Mouse (Mus musculus) spleen, adult 2 months (tissue): Measurements from ENCODE around the gene Pdcd10. TPM values are rescaled to one million over a fixed set of nuclear protein-coding genes. Genes with fewer than 3 reads are reported as not detected.

Experiments
- DNase-seq, 2 experiments: peaks; one replicate each; pipeline versions ENCODE4 v3.0.0 to v3.0.0-alpha.2; 2012 to 2021; ENCODE audit warnings: low spot score in 2 of 2, low read depth in 1 of 2
- H3K27ac ChIP-seq: fragments of 200-500 bp; 2 replicates; pipeline ENCODE4 v1.5.1; 2012; ENCODE audit warnings: low read length, inconsistent platforms; ENCODE audit not compliant: insufficient read depth
- H3K27me3 ChIP-seq: fragments of 200-500 bp; 2 replicates; pipeline ENCODE4 v1.6.1; 2012; ENCODE audit warnings: mild to moderate bottlenecking, moderate library complexity, low read length, inconsistent platforms; ENCODE audit not compliant: control insufficient read depth, insufficient read depth
- H3K36me3 ChIP-seq: fragments of 200-500 bp; 2 replicates; pipeline ENCODE4 v1.6.1; 2012; ENCODE audit warnings: mild to moderate bottlenecking, low read length, inconsistent platforms; ENCODE audit not compliant: control insufficient read depth, insufficient read depth
- H3K4me1 ChIP-seq: fragments of 200-500 bp; 2 replicates; pipeline ENCODE4 v1.6.1; 2011; ENCODE audit warnings: inconsistent platforms; ENCODE audit not compliant: control insufficient read depth, insufficient read depth, insufficient read length
- H3K4me3 ChIP-seq: fragments of 200-500 bp; 2 replicates; pipeline ENCODE4 v1.5.1; 2011; ENCODE audit warnings: mild to moderate bottlenecking, inconsistent platforms; ENCODE audit not compliant: insufficient read depth, insufficient read length; ENCODE audit errors: extremely low read depth
- CTCF ChIP-seq: fragments of 200-500 bp; IDR thresholded peaks from 2 replicates; pipeline ENCODE4 v1.5.1; 2011; ENCODE audit warnings: mild to moderate bottlenecking, inconsistent platforms; ENCODE audit not compliant: insufficient read depth, insufficient read length, insufficient replicate concordance; ENCODE audit errors: extremely low read depth
- POLR2A ChIP-seq: fragments of 200-500 bp; IDR thresholded peaks from 2 replicates; pipeline ENCODE4 v1.6.1; 2011; ENCODE audit warnings: low read depth, low read length, inconsistent platforms
- WGBS: fragments of 180-500 bp; shearing (Covaris S2); methylation state at CpG from one replicate; pipeline ENCODE4 v1.1.7; 2018; 5-methylcytosine and 5-hydroxymethylcytosine counted together
- polyA plus RNA-seq: library from polyadenylated mRNA; depleted of rRNA; stranded (reverse); fragments of >200 nt; gene quantifications from 2 replicates; pipeline ENCODE4 v1.2.3, GENCODE M21; 2012

The Pdcd10 gene
- polyA plus RNA-seq, 1 experiment, result 4.1 TPM

DNA sequence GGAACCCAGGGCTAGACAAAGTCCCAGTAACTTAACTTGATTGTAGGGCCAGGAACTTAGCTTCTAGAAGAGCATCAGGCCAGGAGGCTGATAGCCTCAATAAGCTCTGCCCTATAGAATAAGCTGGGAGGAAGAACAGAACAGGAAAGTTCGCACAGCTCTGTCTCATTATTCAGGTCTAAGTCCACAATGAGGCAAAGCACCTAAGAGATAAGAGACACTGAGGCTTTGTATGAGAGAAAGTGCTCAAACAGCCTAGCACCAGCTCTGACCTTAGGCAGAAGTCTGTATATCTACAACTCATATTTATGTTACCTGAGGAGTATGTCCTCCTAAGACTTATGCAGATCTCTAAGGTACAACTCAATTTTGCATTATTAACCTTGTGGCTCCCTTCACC, 34.1 kb downstream of the Pdcd10 start:
- Histone ChIP-seq H3K4me3 (no peak overlapping the region), H3K4me1 (peaks cover 2% of the 10 kb centered on the region), H3K27ac (no peak overlapping the region), H3K27me3 (no peaks in the 10 kb centered on the region), H3K36me3 (peaks cover 29% of the 10 kb centered on the region)
- TF ChIP-seq CTCF, result no peak
- TF ChIP-seq POLR2A, result no peak
- WGBS, result 100% methylated on average over 1 of the region's 1 CpGs
- no peak for DNase-seq

DNA sequence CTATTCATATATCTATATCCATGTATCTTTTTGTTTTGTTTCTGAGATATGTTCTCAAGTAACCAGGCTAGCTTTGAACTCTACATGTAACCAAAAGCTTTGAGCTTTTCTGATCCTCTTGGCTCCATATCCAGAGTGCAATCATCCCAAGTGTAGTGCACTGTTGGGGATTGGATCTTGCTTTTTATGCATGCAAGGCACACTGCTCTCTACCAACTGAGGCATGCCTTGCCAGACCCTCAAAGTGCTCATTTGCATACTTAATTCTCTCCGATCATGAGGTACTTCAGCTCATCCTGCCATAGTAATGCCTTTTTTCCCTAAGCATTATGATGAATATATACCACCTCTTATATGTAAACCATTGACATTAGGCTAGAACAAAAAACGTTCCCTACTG, 35.3 kb downstream of the Pdcd10 start:
- H3K4me1 ChIP-seq, result peaks cover 2% of the 10 kb centered on the region
- no peak overlapping the region for H3K4me3 ChIP-seq
- H3K36me3 ChIP-seq, result peaks cover 23% of the 10 kb centered on the region
- no peak for DNase-seq
- H3K27ac ChIP-seq, result no peak overlapping the region
- WGBS, result 85% methylated on average over 2 of the region's 2 CpGs
- TF ChIP-seq CTCF (no peak), POLR2A (no peak)
- H3K27me3 ChIP-seq, result no peaks in the 10 kb centered on the region

DNA sequence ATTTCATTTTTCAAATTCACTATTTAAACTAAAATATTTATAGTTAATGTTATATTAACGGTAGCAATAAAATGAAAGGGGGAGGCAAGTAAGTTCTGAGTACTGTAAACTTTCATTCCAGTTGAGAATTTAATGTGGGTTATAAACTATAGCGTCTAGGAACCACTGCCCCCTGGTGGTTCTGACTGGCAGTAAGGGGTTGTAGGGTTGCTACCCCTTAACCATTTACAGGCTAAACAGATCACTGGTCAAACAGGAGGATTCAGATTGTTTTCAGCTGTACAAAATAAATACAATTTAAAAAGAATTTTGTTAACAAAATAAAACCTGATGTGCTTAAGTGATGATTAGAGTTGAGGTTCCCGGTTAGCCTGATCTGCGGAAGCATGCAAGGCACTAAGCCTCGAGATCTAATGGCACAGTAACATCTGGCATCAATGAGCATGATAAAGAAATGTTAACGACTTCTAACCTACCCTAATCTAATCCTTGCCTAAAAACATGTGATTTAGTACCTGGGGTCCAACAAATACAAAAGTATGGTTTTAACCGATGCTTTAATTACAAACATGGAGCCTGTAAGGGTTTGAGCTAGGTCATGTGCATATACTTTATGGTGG, 38.9 kb downstream of the Pdcd10 start:
- peak; percentile 17 to 66 for DNase-seq
- TF ChIP-seq POLR2A, result no peak
- peak; percentile 35; the same call in 1 of the 2 replicates for TF ChIP-seq CTCF
- 78% methylated on average over 7 of the region's 7 CpGs for WGBS
- Histone ChIP-seq H3K27ac (no peak overlapping the region), H3K36me3 (peaks cover 18% of the 10 kb centered on the region), H3K27me3 (no peaks in the 10 kb centered on the region), H3K4me1 (no peaks in the 10 kb centered on the region), H3K4me3 (no peak overlapping the region)

DNA sequence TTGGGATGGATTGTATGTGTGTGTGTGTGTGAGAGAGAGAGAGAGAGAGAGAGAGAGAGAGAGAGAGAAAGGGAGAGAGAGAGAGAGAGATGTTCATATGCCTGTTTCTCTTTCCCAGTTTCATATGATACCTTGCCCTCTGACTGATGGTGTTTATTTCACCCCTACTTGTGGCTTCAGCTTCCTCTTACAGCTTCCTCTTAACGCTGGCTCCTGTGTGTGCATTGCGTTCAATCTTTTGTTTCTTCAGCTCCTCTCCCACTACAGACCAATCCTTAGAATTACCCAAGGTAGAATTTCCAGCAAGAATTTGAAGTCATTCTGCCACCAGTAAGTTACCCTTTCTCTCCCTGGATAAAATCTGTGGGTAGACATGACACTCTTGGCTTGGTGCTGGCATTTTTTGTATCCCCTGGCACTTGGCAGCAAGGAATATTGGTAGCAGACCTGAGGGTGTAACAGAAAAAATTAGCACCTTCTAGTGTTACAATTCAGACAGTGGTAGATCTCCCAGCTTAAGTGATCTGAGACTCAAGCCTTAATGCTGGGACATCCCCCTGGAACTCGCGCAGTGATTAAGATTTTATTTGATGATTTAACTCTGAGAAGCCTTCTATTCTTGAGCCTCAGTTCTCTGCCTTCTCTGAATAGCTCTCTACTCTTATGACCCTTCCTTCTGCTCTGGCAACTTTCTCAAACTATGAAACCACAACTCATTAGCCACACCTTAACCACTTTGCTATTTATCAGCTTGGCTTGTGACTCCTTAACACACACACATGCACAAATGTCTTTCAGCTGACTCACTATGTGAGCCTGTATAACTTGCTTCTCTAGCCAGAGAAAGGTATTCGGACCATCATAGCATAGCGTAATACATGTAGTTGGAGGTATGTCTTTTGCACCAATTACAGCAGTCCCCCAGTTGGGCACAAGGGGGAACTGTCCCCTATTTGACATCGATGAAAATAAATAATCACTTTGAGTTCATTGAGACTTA, 57.4 kb downstream of the Pdcd10 start:
- peak in 1 of 2 experiments; percentile 37 for DNase-seq
- peaks cover 6% of the 10 kb centered on the region; the same call in 1 of the 2 replicates for H3K4me1 ChIP-seq
- H3K27ac ChIP-seq, result peak overlapping the region; percentile 10; the same call in 1 of the 2 replicates
- 44% methylated on average over 7 of the region's 7 CpGs for WGBS
- no peaks in the 10 kb centered on the region for H3K36me3 ChIP-seq
- TF ChIP-seq POLR2A (no peak), CTCF (no peak)
- no peaks in the 10 kb centered on the region for H3K27me3 ChIP-seq
- H3K4me3 ChIP-seq, result peak overlapping the region; percentile 16; the same call in 1 of the 2 replicates

DNA sequence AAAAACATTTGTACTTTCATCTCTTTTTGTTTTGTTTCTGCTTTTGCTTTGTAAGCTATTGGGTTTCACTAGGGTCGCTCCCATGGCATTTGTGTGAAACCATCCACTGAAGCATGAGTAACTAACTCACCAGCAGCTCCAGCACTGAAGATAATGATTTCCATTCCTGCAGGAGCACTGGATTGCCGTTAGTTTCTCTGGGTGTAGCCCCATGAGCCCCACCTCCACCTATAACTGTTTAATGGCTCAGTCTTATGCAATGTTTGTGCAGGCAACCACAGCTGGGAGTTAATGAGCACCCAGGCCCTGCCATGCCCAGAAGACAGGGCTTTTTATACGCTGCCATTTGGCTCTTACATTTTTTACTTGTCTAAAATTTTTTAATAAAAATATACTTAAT, 63.7 kb downstream of the Pdcd10 start:
- H3K4me3 ChIP-seq, result no peak overlapping the region
- 85% methylated on average over 3 of the region's 3 CpGs for WGBS
- H3K27me3 ChIP-seq, result no peaks in the 10 kb centered on the region
- no peak for TF ChIP-seq POLR2A
- TF ChIP-seq CTCF, result no peak
- no peaks in the 10 kb centered on the region for H3K36me3 ChIP-seq
- H3K27ac ChIP-seq, result no peak overlapping the region
- no peaks in the 10 kb centered on the region for H3K4me1 ChIP-seq
- no peak for DNase-seq

DNA sequence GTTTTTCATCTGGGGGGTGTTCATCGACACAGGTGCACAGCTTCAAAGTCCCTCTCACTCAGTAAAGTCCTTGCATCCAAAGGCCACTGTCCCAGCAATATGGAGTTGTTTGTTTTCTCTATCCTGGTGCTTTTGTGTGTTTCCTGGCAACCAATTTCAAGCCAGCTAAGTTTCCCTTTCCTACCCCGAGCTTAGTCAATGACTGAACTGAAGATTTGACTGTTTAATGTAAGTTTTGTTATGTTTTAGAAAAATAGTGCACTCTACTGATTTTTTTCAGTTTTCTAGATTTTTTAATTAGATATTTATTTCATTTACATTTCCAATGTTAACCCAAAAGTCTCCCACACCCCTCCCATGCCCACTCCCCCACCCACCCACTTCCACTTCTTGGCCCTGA, 74.6 kb downstream of the Pdcd10 start, which contains the start of gene Wdr49:
Wdr49 (minus strand) TSS at position 101 of the 400 bp plus-strand sequence.
- H3K36me3 ChIP-seq, result no peaks in the 10 kb centered on the region
- no peaks in the 10 kb centered on the region for H3K27me3 ChIP-seq
- no peak within 1 kb of the TSS for H3K27ac ChIP-seq
- TF ChIP-seq CTCF (no peak), POLR2A (no peak)
- H3K4me1 ChIP-seq, result no peaks in the 10 kb centered on the region
- H3K4me3 ChIP-seq, result no peak within 1 kb of the TSS
- 84% methylated on average over 2 of the region's 2 CpGs for WGBS
- no peak for DNase-seq

DNA sequence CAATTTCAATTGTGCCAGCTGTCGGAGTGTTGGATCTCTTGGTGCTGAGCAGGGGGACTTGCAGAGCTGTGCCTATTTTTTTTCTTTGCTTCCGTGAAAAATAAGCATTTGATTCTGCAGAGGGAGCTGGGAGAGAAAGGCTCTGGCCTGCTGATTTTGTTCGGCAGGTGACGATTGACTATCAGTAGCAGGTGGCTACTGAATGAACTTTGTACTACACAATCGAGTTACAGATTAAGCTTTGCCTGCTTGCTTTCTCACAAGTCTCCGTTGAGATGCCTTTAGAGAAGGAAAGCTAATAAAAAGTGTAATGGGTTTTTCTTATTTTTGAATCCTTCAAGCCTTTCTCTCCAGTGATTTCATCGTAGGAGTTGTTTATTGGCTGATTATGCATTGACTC, 81.5 kb downstream of the Pdcd10 start:
- Histone ChIP-seq H3K27me3 (no peaks in the 10 kb centered on the region), H3K4me1 (no peaks in the 10 kb centered on the region), H3K36me3 (no peaks in the 10 kb centered on the region), H3K4me3 (no peak overlapping the region), H3K27ac (no peak overlapping the region)
- TF ChIP-seq CTCF, result no peak
- TF ChIP-seq POLR2A, result no peak
- 86% methylated on average over 7 of the region's 7 CpGs for WGBS
- DNase-seq, result no peak
